Mouse (Mus musculus) CD4-positive naive resting alpha-beta T cell, adult 57 days (primary cell): ENCODE measurements around the gene Spaca9. TPM values are rescaled to one million over a fixed set of nuclear protein-coding genes. Genes with fewer than 3 reads are reported as not detected.

ENCODE experiments used
- total RNA-seq: library from RNA; stranded (reverse); gene quantifications from one replicate; pipeline ENCODE4 v1.2.4, GENCODE M21; 2023

Spaca9 gene
- not detected for total RNA-seq

DNA sequence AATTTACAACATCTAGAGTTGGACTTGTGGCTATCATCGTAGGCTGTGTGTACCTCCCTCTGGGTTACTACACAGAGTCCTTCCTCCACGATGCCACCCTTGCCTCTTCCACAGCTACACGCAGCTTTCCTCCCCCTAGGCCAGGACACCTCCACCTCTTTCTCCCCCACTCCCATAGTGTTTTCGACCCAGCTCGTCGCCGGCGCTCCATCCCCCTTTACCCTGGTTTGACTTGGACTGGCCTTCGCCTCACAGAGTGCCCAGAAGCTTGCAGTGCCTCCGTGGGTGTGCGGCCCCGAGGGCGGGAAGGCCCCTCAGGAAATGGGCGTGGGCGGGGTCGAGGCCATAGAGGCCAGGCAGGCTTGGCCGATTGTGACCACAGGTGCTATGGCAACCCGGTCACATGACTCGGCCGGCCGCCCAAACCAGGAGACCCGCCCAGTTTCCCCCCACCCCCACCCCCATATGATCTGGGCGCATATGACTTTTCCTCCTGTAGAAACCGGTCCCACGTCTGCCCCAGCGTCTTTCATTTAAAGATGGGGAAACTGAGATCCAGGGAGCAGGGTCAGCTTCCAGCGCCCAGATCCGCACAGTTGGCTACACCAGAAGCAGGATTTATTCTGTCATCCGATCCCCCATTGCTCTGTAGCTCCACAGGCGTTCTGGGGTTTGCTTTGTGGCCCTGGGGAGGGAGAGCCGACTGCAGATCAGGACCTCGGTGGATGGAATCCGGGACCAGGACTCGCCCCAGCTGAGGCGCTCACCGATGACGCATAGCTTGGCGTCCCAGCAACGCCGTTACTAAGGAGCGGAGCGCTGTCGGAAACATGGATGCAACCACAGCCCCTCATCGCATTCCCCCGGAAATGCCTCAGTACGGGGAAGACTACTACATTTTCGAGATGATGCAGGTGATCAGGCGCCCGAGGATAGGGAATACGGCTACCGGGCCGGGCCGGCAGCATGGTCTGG is at the start of gene Spaca9, which contains the start of gene Ak8:
Spaca9 (minus strand) TSS at position 367 of the 975 bp plus-strand sequence.
Ak8 (plus strand) TSS at position 804 of the 975 bp plus-strand sequence.

Other genes starting within 250 kb of the Spaca9 start
- not detected for gene 1700007K13Rik, start 233.4 kb downstream of the Spaca9 start, total RNA-seq
- 18.4 TPM for gene Mrps2, start 231.7 kb downstream of the Spaca9 start, total RNA-seq
- gene Gbgt1, start 202.8 kb downstream of the Spaca9 start, total RNA-seq: not detected
- not detected for gene Gm10134, start 193.6 kb downstream of the Spaca9 start, total RNA-seq
- 58.4 TPM for gene Ralgds, start 186.6 kb downstream of the Spaca9 start, total RNA-seq
- gene Cel, start 136.3 kb downstream of the Spaca9 start, total RNA-seq: 1.3 TPM
- 29.4 TPM for gene Gtf3c5, start 116.0 kb downstream of the Spaca9 start, total RNA-seq
- gene Gfi1b, start 77.7 kb downstream of the Spaca9 start, total RNA-seq: not detected
- gene Tsc1, start 58.5 kb downstream of the Spaca9 start, total RNA-seq: 54.6 TPM
- 0.50 TPM for gene Ak8, start 437 bp upstream of the Spaca9 start, total RNA-seq
- 11.6 TPM for gene Gtf3c4, start 140.6 kb upstream of the Spaca9 start, total RNA-seq
- gene Ddx31, start 140.7 kb upstream of the Spaca9 start, total RNA-seq: 23.3 TPM
- not detected for gene Barhl1, start 216.9 kb upstream of the Spaca9 start, total RNA-seq